Mouse (Mus musculus): ENCODE data around the gene Nrip3.

Gene Nrip3

GRCm38 (mm10) chr7:109767575-109768350, 14.1 kb downstream of the Nrip3 start:
- DNase-seq (ENCODE audit: low read depth): no peak

- DNase-seq (ENCODE audit: low read depth): no peak
These were observed 17.8 kb downstream of the Nrip3 start for GRCm38 (mm10) chr7:109764009-109764408.

- DNase-seq (ENCODE audit: low read depth): no peak
These were observed 25.5 kb downstream of the Nrip3 start for GRCm38 (mm10) chr7:109756291-109756690.

- DNase-seq (ENCODE audit: low read depth): no peak
These were observed 27.8 kb downstream of the Nrip3 start for GRCm38 (mm10) chr7:109754034-109754433.

GRCm38 (mm10) chr7:109752008-109752925, 29.6 kb downstream of the Nrip3 start, which contains the start of gene Tmem9b:
Gene Tmem9b (minus strand): TSS chr7:109752875.
- DNase-seq (ENCODE audit: low read depth): peak; percentile 80

- no peak for DNase-seq (ENCODE audit: low read depth)
These were observed 30.3 kb downstream of the Nrip3 start for GRCm38 (mm10) chr7:109751427-109752007.

GRCm38 (mm10) chr7:109747747-109748146, 34.1 kb downstream of the Nrip3 start:
- no peak for DNase-seq (ENCODE audit: low read depth)

GRCm38 (mm10) chr7:109741703-109742102, 40.1 kb downstream of the Nrip3 start:
- DNase-seq (ENCODE audit: low read depth): no peak

- DNase-seq (ENCODE audit: low read depth): no peak
These were observed 40.8 kb downstream of the Nrip3 start for GRCm38 (mm10) chr7:109741060-109741459.

- DNase-seq (ENCODE audit: low read depth): no peak
These were observed 41.9 kb downstream of the Nrip3 start for GRCm38 (mm10) chr7:109739822-109740370.

GRCm38 (mm10) chr7:109734806-109735205, 47.0 kb downstream of the Nrip3 start:
- DNase-seq (ENCODE audit: low read depth): no peak

- no peak for DNase-seq (ENCODE audit: low read depth)
These were observed 50.2 kb downstream of the Nrip3 start, which contains the start of gene Ascl3 for GRCm38 (mm10) chr7:109731626-109732025. Gene Ascl3 (minus strand): TSS chr7:109731726.

- no peak for DNase-seq (ENCODE audit: low read depth)
These were observed 58.1 kb downstream of the Nrip3 start, which contains the start of gene BC051019 for GRCm38 (mm10) chr7:109723697-109724096. Gene BC051019 (minus strand): TSS chr7:109723850.

GRCm38 (mm10) chr7:109723114-109723513, 58.7 kb downstream of the Nrip3 start:
- DNase-seq (ENCODE audit: low read depth): no peak

- peak; percentile 41 for DNase-seq (ENCODE audit: low read depth)
These were observed 59.2 kb downstream of the Nrip3 start for GRCm38 (mm10) chr7:109722618-109723017.

- DNase-seq (ENCODE audit: low read depth): peak; percentile 80
These were observed 62.5 kb downstream of the Nrip3 start for GRCm38 (mm10) chr7:109719286-109719685.

- DNase-seq (ENCODE audit: low read depth): no peak
These were observed 68.3 kb downstream of the Nrip3 start for GRCm38 (mm10) chr7:109713434-109713982.

- no peak for DNase-seq (ENCODE audit: low read depth)
These were observed 69.6 kb downstream of the Nrip3 start for GRCm38 (mm10) chr7:109712198-109712597.

- DNase-seq (ENCODE audit: low read depth): no peak
These were observed 71.8 kb downstream of the Nrip3 start for GRCm38 (mm10) chr7:109710069-109710468.

GRCm38 (mm10) chr7:109708961-109709382, 72.9 kb downstream of the Nrip3 start:
- DNase-seq (ENCODE audit: low read depth): peak; percentile 83
